Mouse (Mus musculus) left cerebral cortex, adult 8-10 months (tissue): ENCODE measurements at regions not wholly inside any gene's neighbourhood (a gene's known extent, or its start where the extent isn't known, plus 50 kb on each side); places are given as distances from the start of the nearest gene placed in this dataset.
"Not testable (repeated sequence)": the region's sequence is repeated elsewhere in the genome, so short reads cannot be mapped to it uniquely, and the experiment has no call there.

ENCODE experiments used
- DNase-seq, 2 experiments: peaks; one replicate each; pipeline ENCODE4 v3.0.0; 2022; ENCODE audit warnings: low spot score in 2 of 2

DNA sequence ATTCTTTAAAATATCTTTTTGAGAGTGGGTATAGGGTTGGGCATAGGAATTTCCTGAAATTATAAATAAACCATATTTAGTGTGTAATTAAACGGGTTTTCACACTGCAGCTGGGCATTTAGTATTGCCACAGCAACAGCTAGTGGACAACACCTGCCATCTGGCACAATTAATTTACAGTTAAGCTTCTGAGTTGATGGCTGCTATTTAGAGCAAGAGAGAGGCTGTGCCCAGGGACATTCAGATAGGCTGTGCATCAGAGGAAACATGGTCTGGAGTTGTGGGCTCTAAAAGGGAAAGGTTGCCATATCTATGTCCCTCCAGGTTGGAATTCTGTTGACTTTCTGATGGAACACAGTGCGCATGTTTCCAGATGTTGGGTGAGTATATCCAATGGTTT lies 227.1 kb downstream of the Pth2r start:
- no peak for DNase-seq

GRCm38 (mm10) chr1:65535674-65536073 lies 253.8 kb downstream of the Pth2r start:
- no peak for DNase-seq

GRCm38 (mm10) chr1:65538509-65538908 lies 256.7 kb downstream of the Pth2r start:
- DNase-seq, result no peak

- DNase-seq, result no peak
Observed at GRCm38 (mm10) chr1:65544219-65544864, 262.5 kb downstream of the Pth2r start.

DNA sequence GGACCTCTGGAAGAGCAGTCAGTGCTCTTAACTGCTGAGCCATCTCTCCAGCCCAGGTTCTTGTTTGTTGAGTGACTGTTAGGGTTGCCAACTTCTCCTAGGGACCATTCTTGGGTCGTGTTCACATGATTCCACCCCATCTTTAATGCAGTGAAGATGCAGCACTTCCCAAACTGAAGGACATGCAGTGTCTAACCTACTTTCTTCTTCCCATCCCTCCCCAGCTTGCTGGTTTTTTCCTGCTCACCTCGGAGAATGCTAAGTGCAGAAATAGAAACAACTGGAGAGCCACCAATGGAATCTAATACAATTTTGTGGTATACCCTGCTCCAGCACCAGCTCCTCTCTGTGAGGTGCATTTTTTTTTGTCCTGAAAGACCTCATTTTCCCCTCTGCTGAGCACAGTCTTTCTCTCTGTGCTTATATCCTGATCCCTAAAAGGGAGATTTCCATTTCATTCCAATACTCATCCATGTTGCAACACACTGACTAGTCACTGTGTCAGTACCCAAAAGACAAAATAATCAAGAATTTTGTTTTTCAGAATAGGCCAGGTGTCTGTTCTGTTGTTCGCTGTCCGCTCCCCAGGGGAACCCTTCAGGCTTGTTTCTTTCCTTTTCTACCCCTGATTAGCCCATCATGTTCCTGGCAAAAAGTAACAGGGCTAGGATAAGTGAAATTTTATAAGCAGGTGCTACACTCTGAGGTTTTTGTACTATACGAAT lies 263.6 kb downstream of the Pth2r start:
- no peak for DNase-seq

GRCm38 (mm10) chr1:65548830-65549229 lies 267.0 kb downstream of the Pth2r start:
- no peak for DNase-seq

- DNase-seq, result no peak
Observed at GRCm38 (mm10) chr1:65587402-65587801, 305.5 kb downstream of the Pth2r start.

DNA sequence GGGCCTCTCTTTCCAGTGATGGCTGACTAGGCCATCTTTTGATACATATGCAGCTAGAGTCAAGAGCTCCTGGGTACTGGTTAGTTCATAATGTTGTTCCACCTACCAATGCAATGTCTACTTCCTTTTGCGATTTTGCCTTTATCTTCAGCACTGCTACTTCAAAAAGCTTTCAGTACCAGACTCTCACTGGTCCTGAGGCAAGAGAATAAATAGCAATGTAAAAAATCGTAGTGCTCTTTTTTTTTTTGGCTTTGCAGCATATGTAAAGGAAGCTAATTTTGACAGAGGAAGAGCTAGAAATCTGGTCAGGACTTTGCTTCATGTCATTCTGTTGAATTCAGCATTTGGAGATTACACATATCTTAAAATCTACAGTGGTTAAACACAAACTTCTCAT lies 291.0 kb upstream of the Crygf start:
- no peak for DNase-seq

DNA sequence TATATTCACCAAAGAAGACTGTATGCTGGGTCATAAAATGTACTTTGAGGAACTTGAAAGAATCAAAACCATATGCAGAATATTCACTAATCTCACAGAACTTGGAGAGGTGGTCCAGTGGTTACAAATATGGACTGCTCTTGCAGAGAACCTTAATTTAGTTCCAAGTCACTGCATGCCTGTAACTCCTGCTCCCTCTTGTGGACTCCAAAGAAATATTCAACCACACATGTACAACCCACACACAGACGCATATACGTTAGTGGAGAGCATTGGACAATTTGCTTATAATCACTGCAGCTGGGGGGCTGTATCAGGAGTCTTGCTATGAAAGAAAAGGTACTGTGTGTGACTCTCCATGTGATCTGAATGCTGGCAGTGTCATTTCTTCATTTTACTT lies 271.9 kb upstream of the Crygf start:
- DNase-seq, result no peak

DNA sequence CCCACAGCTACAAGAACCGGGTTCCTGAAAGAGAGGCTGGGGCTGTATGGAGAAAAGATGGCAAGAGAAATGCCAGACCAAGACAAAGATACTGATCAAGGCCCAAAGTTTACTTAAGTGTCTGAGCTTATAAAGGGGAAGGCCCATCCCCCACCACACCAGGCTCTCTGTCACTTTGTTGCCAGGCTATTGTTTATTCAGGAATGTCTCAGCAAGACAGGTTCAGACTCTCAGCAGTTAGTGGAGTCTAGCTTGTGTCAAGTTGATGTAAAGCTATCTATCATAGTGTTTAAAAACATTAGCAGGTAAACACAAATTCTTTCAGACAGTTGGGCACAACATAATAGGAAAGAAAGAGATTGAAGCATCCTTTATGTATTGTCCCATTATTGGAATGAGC lies 244.4 kb upstream of the Crygf start:
- DNase-seq, result no peak

- no peak for DNase-seq
Observed at GRCm38 (mm10) chr1:65687322-65687721, 239.0 kb upstream of the Crygf start.

DNA sequence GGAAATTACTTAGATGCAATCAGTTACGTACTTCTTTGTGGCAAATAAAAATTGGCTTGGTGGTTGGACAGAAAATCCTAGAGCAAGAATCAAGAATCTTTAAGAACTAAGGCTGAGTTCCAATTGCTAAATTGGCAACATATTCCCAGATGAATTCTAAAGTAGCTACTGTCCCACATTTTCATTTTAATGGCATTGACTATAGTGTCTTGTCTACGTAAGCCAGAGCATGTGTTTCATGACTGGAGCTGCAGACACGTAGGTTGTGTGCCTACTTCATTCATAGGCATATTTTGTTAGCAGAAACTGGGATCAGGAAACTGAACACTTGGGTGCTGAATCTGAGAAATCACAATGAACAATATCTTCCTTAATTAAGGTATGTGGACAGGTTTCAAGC lies 196.1 kb upstream of the Crygf start:
- peak in 1 of 2 experiments; percentile 7 for DNase-seq

- DNase-seq, result no peak
Observed at GRCm38 (mm10) chr1:65757951-65758350, 168.4 kb upstream of the Crygf start.

DNA sequence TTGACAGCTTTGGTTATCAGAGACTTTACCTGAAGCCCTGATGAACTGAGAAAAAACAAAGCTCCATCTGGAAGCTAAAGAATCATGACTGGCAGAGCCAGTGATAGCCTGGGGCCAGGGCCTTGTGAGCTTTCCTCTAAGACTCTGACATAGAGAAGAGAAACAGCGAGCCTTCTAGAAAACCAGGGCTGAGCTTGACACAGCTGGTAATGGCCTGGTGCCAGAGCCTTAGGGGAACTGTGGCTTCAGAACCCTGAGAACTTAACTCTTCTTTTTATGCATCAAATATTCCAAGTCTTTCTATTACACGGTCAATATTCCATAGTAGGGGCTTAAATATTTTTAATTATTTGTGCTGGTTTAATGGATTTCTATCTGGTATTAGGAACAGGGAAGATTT lies 165.2 kb upstream of the Crygf start:
- no peak for DNase-seq

DNA sequence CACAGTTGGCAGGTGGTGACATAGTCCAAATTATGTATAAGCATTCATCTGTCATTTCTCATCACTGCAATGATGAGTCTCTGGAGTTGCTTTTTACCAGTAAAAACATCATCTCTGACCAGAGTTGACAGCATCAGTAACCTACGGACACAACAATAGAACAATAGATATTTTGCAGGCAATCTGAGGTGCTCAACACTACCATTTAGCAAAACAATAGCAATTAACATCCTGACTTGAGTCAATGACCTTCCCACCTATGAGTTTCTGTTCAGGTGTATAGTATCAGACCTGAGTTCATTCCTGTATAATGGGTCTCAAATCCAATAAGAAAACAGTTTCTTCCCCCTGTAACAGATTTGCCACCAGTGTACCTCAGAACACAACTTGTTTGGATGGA lies 126.1 kb upstream of the Crygf start:
- no peak for DNase-seq

GRCm38 (mm10) chr1:65820771-65821170 lies 105.5 kb upstream of the Crygf start:
- DNase-seq, result no peak

- DNase-seq, result no peak
Observed at GRCm38 (mm10) chr1:65841116-65841515, 85.2 kb upstream of the Crygf start.

DNA sequence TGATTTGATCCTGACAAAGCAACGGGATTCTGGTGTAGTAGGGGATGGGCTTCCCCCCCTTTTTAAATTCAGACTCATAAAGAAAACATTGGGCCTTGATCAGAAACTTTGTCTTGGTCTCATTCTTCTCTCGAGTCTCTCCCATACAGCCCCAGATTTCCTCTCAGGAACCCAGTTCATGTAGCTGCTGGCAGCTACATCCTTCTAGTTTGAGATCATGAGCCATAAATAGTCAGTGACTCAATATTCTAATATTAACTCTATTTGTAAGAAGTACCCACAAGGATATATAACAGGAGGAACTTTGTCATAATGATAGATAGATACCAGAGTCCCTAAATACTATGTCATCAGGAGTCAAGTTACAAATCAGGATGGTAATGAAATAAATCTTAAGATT lies 79.3 kb upstream of the Crygf start:
- no peak for DNase-seq

DNA sequence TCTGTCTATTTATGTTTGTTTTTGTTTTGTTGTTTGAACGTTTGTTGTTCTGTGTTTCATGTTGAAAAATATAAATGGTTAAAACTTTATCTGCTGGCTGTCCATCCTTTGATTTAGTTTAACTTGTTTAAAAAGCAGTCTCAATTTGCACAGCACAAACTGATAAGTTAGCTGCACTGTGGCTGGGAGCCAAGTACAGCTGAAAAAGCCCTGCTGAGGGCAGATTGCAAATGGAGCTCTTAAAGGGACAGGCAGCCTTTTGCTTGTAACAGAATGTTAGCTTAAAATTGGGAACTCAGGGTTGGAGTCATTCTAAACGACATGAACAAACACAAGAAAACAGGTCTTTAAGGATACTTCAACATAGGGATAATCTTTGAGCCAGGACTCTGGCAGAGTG lies 52.6 kb upstream of the Crygf start:
- DNase-seq, result not testable (repeated sequence)
